Mouse (Mus musculus): ENCODE results near the gene Ppp6c. TPM values are rescaled to one million over a fixed set of nuclear protein-coding genes. Genes with fewer than 3 reads are reported as not detected.

The Ppp6c gene
- polyA plus RNA-seq, 1 experiment from 2014 or later = 70.7 TPM

- Histone ChIP-seq H3K27me3 (ENCODE audit: control insufficient read depth, insufficient read depth, low read depth, low read length) (no peaks in the 10 kb centered on the region), H3K36me3 (ENCODE audit: control insufficient read depth, insufficient read depth, low read length) (no peaks in the 10 kb centered on the region), H3K4me1 (ENCODE audit: control insufficient read depth, insufficient read depth, low read length) (no peaks in the 10 kb centered on the region), H3K27ac (ENCODE audit: low read length) (no peak overlapping the region), H3K9me3 (replicated peaks; ENCODE audit: control insufficient read depth, low read length, poor library complexity, severe bottlenecking) (no peaks in the 10 kb centered on the region), H3K9ac (ENCODE audit: low read depth, low read length) (no peak overlapping the region), H3K4me3 (ENCODE audit: low read depth, low read length) (no peak overlapping the region), H3K4me2 (ENCODE audit: low read length) (no peak overlapping the region)
- ATAC-seq = 0 out of 2 replicates have a peak, but pooled peaks have one; percentile 18
- WGBS = 97% methylated on average over 4 of the region's 4 CpGs
These were observed 9.1 kb downstream of the Ppp6c start for GRCm38 (mm10) chr2:39217150-39217549.

GRCm38 (mm10) chr2:39210738-39211137 lies 15.5 kb downstream of the Ppp6c start:
- Histone ChIP-seq H3K9ac (ENCODE audit: low read depth, low read length) (no peak overlapping the region), H3K27me3 (ENCODE audit: control insufficient read depth, insufficient read depth, low read depth, low read length) (no peaks in the 10 kb centered on the region), H3K27ac (ENCODE audit: low read length) (no peak overlapping the region), H3K4me2 (ENCODE audit: low read length) (no peak overlapping the region), H3K4me1 (ENCODE audit: control insufficient read depth, insufficient read depth, low read length) (no peaks in the 10 kb centered on the region), H3K36me3 (ENCODE audit: control insufficient read depth, insufficient read depth, low read length) (no peaks in the 10 kb centered on the region), H3K4me3 (ENCODE audit: low read depth, low read length) (no peak overlapping the region), H3K9me3 (replicated peaks; ENCODE audit: control insufficient read depth, low read length, poor library complexity, severe bottlenecking) (no peaks in the 10 kb centered on the region)
- WGBS = 95% methylated on average over 4 of the region's 4 CpGs
- ATAC-seq = no peak

GRCm38 (mm10) chr2:39203359-39203758 lies 22.9 kb downstream of the Ppp6c start:
- ATAC-seq = no peak
- Histone ChIP-seq H3K36me3 (ENCODE audit: control insufficient read depth, insufficient read depth, low read length) (no peaks in the 10 kb centered on the region), H3K27ac (ENCODE audit: low read length) (no peak overlapping the region), H3K9me3 (replicated peaks; ENCODE audit: control insufficient read depth, low read length, poor library complexity, severe bottlenecking) (no peaks in the 10 kb centered on the region), H3K4me2 (ENCODE audit: low read length) (no peak overlapping the region), H3K4me1 (ENCODE audit: control insufficient read depth, insufficient read depth, low read length) (no peaks in the 10 kb centered on the region), H3K27me3 (ENCODE audit: control insufficient read depth, insufficient read depth, low read depth, low read length) (no peaks in the 10 kb centered on the region), H3K9ac (ENCODE audit: low read depth, low read length) (no peak overlapping the region), H3K4me3 (ENCODE audit: low read depth, low read length) (no peak overlapping the region)
- WGBS = 92% methylated on average over 2 of the region's 2 CpGs

GRCm38 (mm10) chr2:39194809-39195208 lies 31.4 kb downstream of the Ppp6c start:
- WGBS = 91% methylated on average over 2 of the region's 2 CpGs
- no peak for ATAC-seq
- no peaks in the 10 kb centered on the region for H3K9me3 ChIP-seq (replicated peaks; ENCODE audit: control insufficient read depth, low read length, poor library complexity, severe bottlenecking)
- H3K4me3 ChIP-seq (ENCODE audit: low read depth, low read length) = no peak overlapping the region
- no peak overlapping the region for H3K9ac ChIP-seq (ENCODE audit: low read depth, low read length)
- no peaks in the 10 kb centered on the region for H3K27me3 ChIP-seq (ENCODE audit: control insufficient read depth, insufficient read depth, low read depth, low read length)
- H3K36me3 ChIP-seq (ENCODE audit: control insufficient read depth, insufficient read depth, low read length) = no peaks in the 10 kb centered on the region; the same call in 1 of the 2 replicates
- H3K4me2 ChIP-seq (ENCODE audit: low read length) = no peak overlapping the region
- no peak overlapping the region for H3K27ac ChIP-seq (ENCODE audit: low read length)
- peaks cover 4% of the 10 kb centered on the region; the same call in 1 of the 2 replicates for H3K4me1 ChIP-seq (ENCODE audit: control insufficient read depth, insufficient read depth, low read length)

- peak within 1 kb of the TSS; percentile 99 for H3K4me3 ChIP-seq (ENCODE audit: low read depth, low read length)
- no peaks in the 10 kb centered on the region for H3K9me3 ChIP-seq (replicated peaks; ENCODE audit: control insufficient read depth, low read length, poor library complexity, severe bottlenecking)
- peak within 1 kb of the TSS; percentile 99 for H3K27ac ChIP-seq (ENCODE audit: low read length)
- peaks cover 21% of the 10 kb centered on the region for H3K4me1 ChIP-seq (ENCODE audit: control insufficient read depth, insufficient read depth, low read length)
- 0% methylated on average over 37 of the region's 41 CpGs for WGBS
- peak; percentile 100 for ATAC-seq
- no peaks in the 10 kb centered on the region for H3K27me3 ChIP-seq (ENCODE audit: control insufficient read depth, insufficient read depth, low read depth, low read length)
- H3K4me2 ChIP-seq (ENCODE audit: low read length) = peak within 1 kb of the TSS; percentile 60
- H3K9ac ChIP-seq (ENCODE audit: low read depth, low read length) = peak within 1 kb of the TSS; percentile 99
- H3K36me3 ChIP-seq (ENCODE audit: control insufficient read depth, insufficient read depth, low read length) = no peaks in the 10 kb centered on the region
These were observed 35.6 kb downstream of the Ppp6c start, which contains the start of gene Scai for GRCm38 (mm10) chr2:39190561-39191056. TSS of gene Scai (minus strand) at chr2:39190734.

- H3K4me3 ChIP-seq (ENCODE audit: low read depth, low read length) = peak overlapping the region; percentile 99
- ATAC-seq = peak; percentile 88
- 1% methylated on average over 38 of the region's 39 CpGs for WGBS
- H3K27me3 ChIP-seq (ENCODE audit: control insufficient read depth, insufficient read depth, low read depth, low read length) = no peaks in the 10 kb centered on the region
- peak overlapping the region; percentile 99 for H3K9ac ChIP-seq (ENCODE audit: low read depth, low read length)
- H3K36me3 ChIP-seq (ENCODE audit: control insufficient read depth, insufficient read depth, low read length) = no peaks in the 10 kb centered on the region
- H3K4me1 ChIP-seq (ENCODE audit: control insufficient read depth, insufficient read depth, low read length) = peaks cover 21% of the 10 kb centered on the region
- H3K27ac ChIP-seq (ENCODE audit: low read length) = peak overlapping the region; percentile 99
- peak overlapping the region; percentile 60 for H3K4me2 ChIP-seq (ENCODE audit: low read length)
- H3K9me3 ChIP-seq (replicated peaks; ENCODE audit: control insufficient read depth, low read length, poor library complexity, severe bottlenecking) = no peaks in the 10 kb centered on the region
These were observed 36.2 kb downstream of the Ppp6c start for GRCm38 (mm10) chr2:39189961-39190560.

GRCm38 (mm10) chr2:39185942-39186341 lies 40.3 kb downstream of the Ppp6c start:
- H3K4me2 ChIP-seq (ENCODE audit: low read length) = no peak overlapping the region
- 76% methylated on average over 3 of the region's 3 CpGs for WGBS
- no peak for ATAC-seq

GRCm38 (mm10) chr2:39183587-39183986 lies 42.7 kb downstream of the Ppp6c start:
- peaks cover 9% of the 10 kb centered on the region; the same call in 1 of the 2 replicates for H3K36me3 ChIP-seq (ENCODE audit: control insufficient read depth, insufficient read depth, low read length)
- H3K4me1 ChIP-seq (ENCODE audit: control insufficient read depth, insufficient read depth, low read length) = peaks cover 8% of the 10 kb centered on the region
- 80% methylated on average over 2 of the region's 2 CpGs for WGBS
- H3K27me3 ChIP-seq (ENCODE audit: control insufficient read depth, insufficient read depth, low read depth, low read length) = no peaks in the 10 kb centered on the region
- H3K9me3 ChIP-seq (replicated peaks; ENCODE audit: control insufficient read depth, low read length, poor library complexity, severe bottlenecking) = no peaks in the 10 kb centered on the region
- no peak overlapping the region for H3K27ac ChIP-seq (ENCODE audit: low read length)
- no peak overlapping the region for H3K4me3 ChIP-seq (ENCODE audit: low read depth, low read length)
- no peak overlapping the region for H3K4me2 ChIP-seq (ENCODE audit: low read length)
- ATAC-seq = no peak
- no peak overlapping the region for H3K9ac ChIP-seq (ENCODE audit: low read depth, low read length)

More at GRCm38 (mm10) chr2:39185942-39186341, 40.3 kb downstream of the Ppp6c start:
- Histone ChIP-seq H3K9me3 (replicated peaks; ENCODE audit: control insufficient read depth, low read length, poor library complexity, severe bottlenecking) (no peaks in the 10 kb centered on the region), H3K36me3 (ENCODE audit: control insufficient read depth, insufficient read depth, low read length) (peaks cover 7% of the 10 kb centered on the region; the same call in 1 of the 2 replicates), H3K27me3 (ENCODE audit: control insufficient read depth, insufficient read depth, low read depth, low read length) (no peaks in the 10 kb centered on the region), H3K27ac (ENCODE audit: low read length) (no peak overlapping the region), H3K4me1 (ENCODE audit: control insufficient read depth, insufficient read depth, low read length) (peaks cover 19% of the 10 kb centered on the region), H3K4me3 (ENCODE audit: low read depth, low read length) (no peak overlapping the region), H3K9ac (ENCODE audit: low read depth, low read length) (no peak overlapping the region)

GRCm38 (mm10) chr2:39160996-39161395 lies 65.3 kb downstream of the Ppp6c start:
- no peaks in the 10 kb centered on the region for H3K27me3 ChIP-seq (ENCODE audit: control insufficient read depth, insufficient read depth, low read depth, low read length)
- no peak for ATAC-seq
- H3K4me1 ChIP-seq (ENCODE audit: control insufficient read depth, insufficient read depth, low read length) = no peaks in the 10 kb centered on the region
- no peak overlapping the region for H3K4me3 ChIP-seq (ENCODE audit: low read depth, low read length)
- no peak overlapping the region for H3K27ac ChIP-seq (ENCODE audit: low read length)
- H3K4me2 ChIP-seq (ENCODE audit: low read length) = no peak overlapping the region
- no peaks in the 10 kb centered on the region for H3K9me3 ChIP-seq (replicated peaks; ENCODE audit: control insufficient read depth, low read length, poor library complexity, severe bottlenecking)
- 91% methylated on average over 1 of the region's 1 CpGs for WGBS
- no peak overlapping the region for H3K9ac ChIP-seq (ENCODE audit: low read depth, low read length)
- H3K36me3 ChIP-seq (ENCODE audit: control insufficient read depth, insufficient read depth, low read length) = peaks cover 4% of the 10 kb centered on the region; the same call in 1 of the 2 replicates
